Mouse (Mus musculus) MEL (cell line): ENCODE measurements around the gene Micall1. TPM values are rescaled to one million over a fixed set of nuclear protein-coding genes. Genes with fewer than 3 reads are reported as not detected.

ENCODE experiments used
- DNase-seq: peaks from one replicate; pipeline ENCODE4 v3.0.0; 2011; ENCODE audit warnings: low read depth, low spot score
- H3K27ac ChIP-seq: 2 replicates; pipeline ENCODE4 v1.5.1; 2012; ENCODE audit warnings: low read depth, mild to moderate bottlenecking, control low read depth, low read length, moderate library complexity; ENCODE audit not compliant: control insufficient read depth
- H3K27me3 ChIP-seq, 2 experiments: fragments of 150-350 bp in 1 of 2; sonication (generic) in 1 of 2; 2 replicates each; pipeline ENCODE4 v1.6.1; 2012; ENCODE audit warnings: low read length in 2 of 2, mild to moderate bottlenecking in 2 of 2, improper control_type of control experiment in 1 of 2, moderate library complexity in 1 of 2; ENCODE audit not compliant: insufficient read depth in 2 of 2, control insufficient read depth in 1 of 2
- H3K36me3 ChIP-seq, 2 experiments: 2 replicates each; pipeline ENCODE4 v1.6.1; 2012 to 2014; ENCODE audit warnings: low read length in 2 of 2, improper control_type of control experiment in 1 of 2, inconsistent platforms in 1 of 2, mild to moderate bottlenecking in 1 of 2; ENCODE audit not compliant: insufficient read depth in 2 of 2, control insufficient read depth in 1 of 2
- H3K4me1 ChIP-seq, 2 experiments: fragments of 150-350 bp in 1 of 2; sonication (generic) in 1 of 2; 2 replicates each; pipeline ENCODE4 v1.6.1; 2012; ENCODE audit warnings: low read length in 2 of 2, improper control_type of control experiment in 1 of 2, mild to moderate bottlenecking in 1 of 2; ENCODE audit not compliant: insufficient read depth in 2 of 2, control insufficient read depth in 1 of 2
- H3K4me3 ChIP-seq, 2 experiments: fragments of 150-350 bp in 1 of 2; sonication (generic) in 1 of 2; 2 replicates each; pipeline ENCODE4 v1.5.1; 2012; ENCODE audit warnings: low read depth in 2 of 2, low read length in 2 of 2, mild to moderate bottlenecking in 2 of 2, moderate library complexity in 2 of 2, control low read depth in 1 of 2, improper control_type of control experiment in 1 of 2; ENCODE audit not compliant: control insufficient read depth in 1 of 2, insufficient read depth in 1 of 2
- H3K79me2 ChIP-seq: 2 replicates; pipeline ENCODE4 v1.6.1; 2012; ENCODE audit warnings: mild to moderate bottlenecking, low read length, moderate library complexity; ENCODE audit not compliant: control insufficient read depth, poor library complexity, insufficient read depth
- H3K9ac ChIP-seq: 2 replicates; pipeline ENCODE4 v1.6.1; 2012; ENCODE audit warnings: low read depth, mild to moderate bottlenecking, control low read depth, low read length, moderate library complexity; ENCODE audit not compliant: control insufficient read depth, poor library complexity, severe bottlenecking
- H3K9me3 ChIP-seq: fragments of 150-350 bp; sonication (generic); replicated peaks from 2 replicates; pipeline ENCODE4 v1.6.1; 2012; ENCODE audit warnings: mild to moderate bottlenecking, low read length, improper control_type of control experiment, moderate library complexity; ENCODE audit not compliant: insufficient read depth
- CHD2 ChIP-seq: IDR thresholded peaks from 2 replicates; pipeline ENCODE4 v1.6.1; 2011; ENCODE audit warnings: low read length, improper control_type of control experiment
- ELF1 ChIP-seq: IDR thresholded peaks from 2 replicates; pipeline ENCODE4 v1.6.1; 2014; ENCODE audit warnings: low read depth, mild to moderate bottlenecking, inconsistent platforms, low read length, improper control_type of control experiment, moderate library complexity
- HCFC1 ChIP-seq: IDR thresholded peaks from 2 replicates; pipeline ENCODE4 v1.6.1; 2012; ENCODE audit warnings: low read depth, mild to moderate bottlenecking, inconsistent platforms, low read length, improper control_type of control experiment, moderate library complexity
- JUND ChIP-seq: IDR thresholded peaks from 2 replicates; pipeline ENCODE4 v1.6.1; 2011; ENCODE audit warnings: low read depth, mild to moderate bottlenecking, improper control_type of control experiment, low read length
- KAT2A ChIP-seq: conservative IDR thresholded peaks from 2 replicates; pipeline ENCODE4 v1.6.1; 2012; ENCODE audit warnings: low read depth, low read length, improper control_type of control experiment, inconsistent platforms
- MAFK ChIP-seq: IDR thresholded peaks from 2 replicates; pipeline ENCODE4 v1.6.1; 2011; ENCODE audit warnings: low read depth, mild to moderate bottlenecking, low read length, improper control_type of control experiment, borderline replicate concordance
- MAX ChIP-seq: IDR thresholded peaks from 2 replicates; pipeline ENCODE4 v1.6.1; 2011; ENCODE audit warnings: low read length, improper control_type of control experiment
- NRF1 ChIP-seq: IDR thresholded peaks from 2 replicates; pipeline ENCODE4 v1.6.1; 2014; ENCODE audit warnings: low read depth, mild to moderate bottlenecking, inconsistent platforms, low read length, improper control_type of control experiment, moderate library complexity; ENCODE audit not compliant: poor library complexity, insufficient read depth, severe bottlenecking
- POLR2A ChIP-seq, 2 experiments: IDR thresholded peaks; 2 replicates each; pipeline ENCODE4 v1.6.1; 2011 to 2012; ENCODE audit warnings: low read length in 2 of 2, mild to moderate bottlenecking in 2 of 2, control low read depth in 1 of 2, improper control_type of control experiment in 1 of 2, low read depth in 1 of 2, moderate library complexity in 1 of 2; ENCODE audit not compliant: control insufficient read depth in 1 of 2, insufficient read depth in 1 of 2, poor library complexity in 1 of 2
- POLR2AphosphoS2 ChIP-seq: IDR thresholded peaks from 2 replicates; pipeline ENCODE4 v1.6.1; 2011; ENCODE audit warnings: low read length, improper control_type of control experiment
- SMC3 ChIP-seq: IDR thresholded peaks from 2 replicates; pipeline ENCODE4 v1.6.1; 2011; ENCODE audit warnings: low read depth, low read length, improper control_type of control experiment
- USF1 ChIP-seq: IDR thresholded peaks from 2 replicates; pipeline ENCODE4 v1.6.1; 2014; ENCODE audit warnings: low read depth, mild to moderate bottlenecking, inconsistent platforms, low read length, improper control_type of control experiment, moderate library complexity
- USF2 ChIP-seq, 2 experiments: IDR thresholded peaks; 2 replicates each; pipeline ENCODE4 v1.6.1; 2011 to 2012; ENCODE audit warnings: improper control_type of control experiment in 2 of 2, low read length in 2 of 2, borderline replicate concordance in 1 of 2, inconsistent platforms in 1 of 2, low read depth in 1 of 2, mild to moderate bottlenecking in 1 of 2; ENCODE audit not compliant: insufficient read depth in 1 of 2
- ZC3H11A ChIP-seq: IDR thresholded peaks from 2 replicates; pipeline ENCODE4 v1.6.1; 2012; ENCODE audit warnings: low read depth, mild to moderate bottlenecking, inconsistent platforms, low read length, improper control_type of control experiment
- ZKSCAN1 ChIP-seq: IDR thresholded peaks from 2 replicates; pipeline ENCODE4 v1.6.1; 2012; ENCODE audit warnings: low read depth, mild to moderate bottlenecking, inconsistent platforms, low read length, improper control_type of control experiment, moderate library complexity
- ZMIZ1 ChIP-seq: IDR thresholded peaks from 2 replicates; pipeline ENCODE4 v1.6.1; 2012; ENCODE audit warnings: low read depth, mild to moderate bottlenecking, inconsistent platforms, low read length, improper control_type of control experiment, moderate library complexity
- ZNF384 ChIP-seq: IDR thresholded peaks from 2 replicates; pipeline ENCODE4 v1.6.1; 2012; ENCODE audit warnings: low read depth, mild to moderate bottlenecking, inconsistent platforms, low read length, improper control_type of control experiment
- polyA plus RNA-seq, 2 experiments: library from polyadenylated mRNA; stranded (reverse) in 1 of 2; unstranded in 1 of 2; fragments of >175 nt in 1 of 2; fragments of >200 nt in 1 of 2; gene quantifications; 2 replicates each; pipeline versions ENCODE4 v1.2.1 to v1.2.4; 2012; ENCODE audit warnings: low replicate concordance in 2 of 2, low read depth in 1 of 2; ENCODE audit not compliant: insufficient read length in 2 of 2, insufficient read depth in 1 of 2, missing spikeins in 1 of 2
- total RNA-seq: library from RNA; depleted of rRNA; stranded (reverse); fragments of 300-350 nt; gene quantifications from 2 replicates; pipeline ENCODE4 v1.2.3, GENCODE M21; 2012

Gene Micall1
- total and polyA plus RNA-seq, 3 experiments, result 4.8 to 13.5 TPM; not detected in 1

GRCm38 (mm10) chr15:79166712-79167111 is 58.0 kb downstream of the Micall1 start:
- H3K79me2 ChIP-seq, result no peaks in the 10 kb centered on the region
- H3K4me1 ChIP-seq, result no peaks in the 10 kb centered on the region
- no peak overlapping the region for H3K27ac ChIP-seq
- H3K9me3 ChIP-seq, result no peaks in the 10 kb centered on the region
- peaks cover 7 to 16% of the 10 kb centered on the region in 2 experiments for H3K27me3 ChIP-seq
- TF ChIP-seq HCFC1 (no peak), ZC3H11A (no peak), ELF1 (no peak), JUND (no peak), POLR2A (IDR thresholded peaks at IDR 0.05; ENCODE audit: control insufficient read depth in 1 of 2, insufficient read depth in 1 of 2, low read depth in 1 of 2, low read length in 2 of 2, poor library complexity in 1 of 2) (no peak), MAFK (no peak), USF1 (no peak)
- TF ChIP-seq, all 39 proteins: peak for 0
- Histone ChIP-seq H3K36me3 (no peaks in the 10 kb centered on the region), H3K4me3 (no peak overlapping the region), H3K9ac (no peak overlapping the region)
- no peak for DNase-seq

GRCm38 (mm10) chr15:79176905-79177304 is 68.2 kb downstream of the Micall1 start:
- H3K9ac ChIP-seq, result no peak overlapping the region
- no peaks in the 10 kb centered on the region for H3K9me3 ChIP-seq
- no peak for DNase-seq
- TF ChIP-seq MAX, result no peak
- TF ChIP-seq ZNF384, result no peak
- no peak for TF ChIP-seq JUND
- TF ChIP-seq ZMIZ1, result no peak
- no peak for TF ChIP-seq MAFK
- TF ChIP-seq POLR2AphosphoS2, result no peak
- TF ChIP-seq ZKSCAN1, result no peak
- TF ChIP-seq NRF1, result no peak
- no peak for TF ChIP-seq USF2 (IDR thresholded peaks at IDR 0.05; ENCODE audit: borderline replicate concordance in 1 of 2, insufficient read depth in 1 of 2, low read depth in 1 of 2, low read length in 2 of 2)
- TF ChIP-seq SMC3, result no peak
- TF ChIP-seq HCFC1, result no peak
- TF ChIP-seq CHD2, result no peak
- TF ChIP-seq KAT2A, result no peak
- no peaks in the 10 kb centered on the region for H3K79me2 ChIP-seq
- H3K36me3 ChIP-seq, result 0 out of 4 replicates have a peak, but pooled peaks cover 0 to 2% of the 10 kb centered on the region in 2 experiments
- H3K4me1 ChIP-seq, result no peaks in the 10 kb centered on the region; a peak in 1 of 4 replicates
- no peak overlapping the region for H3K4me3 ChIP-seq
- H3K27me3 ChIP-seq, result peaks cover 11 to 17% of the 10 kb centered on the region in 2 experiments
- no peak overlapping the region for H3K27ac ChIP-seq
